Mouse (Mus musculus) forebrain, embryonic 11.5 days (tissue): Measurements from ENCODE around the gene Ryr2. TPM values are rescaled to one million over a fixed set of nuclear protein-coding genes. Genes with fewer than 3 reads are reported as not detected.
"Not testable (repeated sequence)": the region's sequence is repeated elsewhere in the genome, so short reads cannot be mapped to it uniquely, and the experiment has no call there.

Source experiments
- ATAC-seq: fragments of 200-750 bp; cut with Nextera tagmentation; replicated peaks from 2 replicates; pipeline ENCODE4 v1.8.0; 2017; ENCODE audit warnings: moderate TSS enrichment; ENCODE audit not compliant: low FRiP score
- DNase-seq: peaks from one replicate; pipeline ENCODE4 v3.0.0-alpha.2; 2017; ENCODE audit warnings: low spot score
- H3K27ac ChIP-seq: fragments of 300-500 bp; sonication (generic); 2 replicates; pipeline ENCODE4 v1.5.1; 2014; ENCODE audit warnings: low read depth, low read length
- H3K27me3 ChIP-seq: fragments of 300-500 bp; sonication (generic); 2 replicates; pipeline ENCODE4 v1.6.1; 2014; ENCODE audit warnings: mild to moderate bottlenecking, low read length, mixed read lengths; ENCODE audit not compliant: control insufficient read depth, insufficient read depth
- H3K36me3 ChIP-seq: fragments of 300-500 bp; sonication (generic); 2 replicates; pipeline ENCODE4 v1.6.1; 2014; ENCODE audit warnings: mild to moderate bottlenecking, low read length, moderate library complexity, mixed read lengths; ENCODE audit not compliant: control insufficient read depth, insufficient read depth
- H3K4me1 ChIP-seq: fragments of 300-500 bp; sonication (generic); replicated peaks from 2 replicates; pipeline ENCODE4 v1.6.1; 2014; ENCODE audit warnings: low read length, mixed read lengths; ENCODE audit not compliant: control insufficient read depth, insufficient read depth
- H3K4me2 ChIP-seq: fragments of 300-500 bp; sonication (generic); 2 replicates; pipeline ENCODE4 v1.6.1; 2014; ENCODE audit warnings: low read depth, mild to moderate bottlenecking, low read length, moderate library complexity, mixed read lengths; ENCODE audit not compliant: severe bottlenecking
- H3K4me3 ChIP-seq: fragments of 300-500 bp; sonication (generic); 2 replicates; pipeline ENCODE4 v1.5.1; 2014; ENCODE audit warnings: low read depth, low read length
- H3K9ac ChIP-seq: fragments of 300-500 bp; sonication (generic); 2 replicates; pipeline ENCODE4 v1.6.1; 2014; ENCODE audit warnings: low read length
- H3K9me3 ChIP-seq: fragments of 300-500 bp; sonication (generic); 2 replicates; pipeline ENCODE4 v1.6.1; 2016; ENCODE audit warnings: low read length, mixed read lengths; ENCODE audit not compliant: control insufficient read depth
- WGBS: fragments of 180-500 bp; shearing (Covaris S2); extraction: QIAGEN DNeasy Blood & Tissue Kit; methylation state at CpG from one replicate; pipeline ENCODE4 v1.1.7; 2014; 5-methylcytosine and 5-hydroxymethylcytosine counted together
- polyA plus RNA-seq: library from polyadenylated mRNA; unstranded; fragments of >200 nt; fragmentation: Nextera tagmentation; extraction: Ambion mirVana; gene quantifications from 2 replicates; pipeline ENCODE4 v1.2.1, GENCODE M21; 2014

Gene Ryr2
- polyA plus RNA-seq, result 0.48 and 0.51 TPM in 2 replicates

DNA sequence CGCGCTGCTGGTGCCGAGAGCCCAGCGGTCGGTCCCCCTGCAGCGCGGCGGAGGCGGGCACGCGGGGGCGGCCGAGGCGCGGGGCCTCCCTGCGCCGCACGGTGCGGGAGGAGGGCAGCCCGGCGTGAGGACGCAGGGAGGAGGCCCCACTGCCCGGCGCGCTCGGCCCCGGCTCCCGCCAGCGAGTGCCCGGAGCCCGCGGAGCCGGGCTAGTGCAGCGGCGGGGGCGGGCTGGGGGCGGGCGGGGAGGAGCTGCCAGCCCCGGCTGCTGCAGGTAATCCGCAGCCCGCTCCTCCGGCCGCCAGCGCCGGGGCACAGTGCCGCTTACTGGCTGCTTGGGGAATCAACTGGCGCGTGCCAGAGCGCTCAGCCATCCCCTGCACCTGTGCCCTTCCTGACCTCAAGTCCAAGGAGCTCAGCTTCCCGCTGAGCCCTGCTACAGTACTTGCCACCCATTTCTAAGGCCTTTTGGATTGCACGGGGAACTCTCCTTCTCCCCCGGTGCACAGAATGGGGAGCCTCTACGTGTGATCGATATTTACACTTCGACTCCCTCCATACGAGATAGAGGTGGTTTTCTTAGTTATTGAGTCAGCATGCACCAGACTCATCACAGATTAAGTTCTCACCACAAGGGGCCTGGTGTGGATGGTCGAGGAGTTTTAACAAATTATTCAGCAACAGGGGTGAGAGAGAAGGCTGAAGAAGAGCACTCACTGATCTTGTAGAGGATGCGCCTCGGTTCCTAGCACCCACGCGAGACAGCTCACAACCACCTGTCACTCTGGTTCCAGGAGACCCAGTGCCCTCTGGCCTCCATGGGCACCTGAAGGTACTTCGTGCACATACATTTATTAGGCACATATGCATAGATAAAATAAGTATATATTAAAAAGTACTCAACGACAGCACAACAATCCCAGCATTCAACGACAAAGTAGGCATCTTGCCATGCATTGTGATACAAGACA, at the start of gene Ryr2:
Gene Ryr2 (minus strand): TSS at position 284 of the 971 bp plus-strand sequence.
- Histone ChIP-seq H3K4me2 (peak within 1 kb of the TSS; percentile 99), H3K4me3 (peak within 1 kb of the TSS; percentile 62), H3K36me3 (no peaks in the 10 kb centered on the region), H3K9ac (peak within 1 kb of the TSS; percentile 63), H3K27ac (no peak within 1 kb of the TSS), H3K27me3 (peaks cover 24% of the 10 kb centered on the region), H3K4me1 (peaks cover 6% of the 10 kb centered on the region; the same call in 1 of the 2 replicates), H3K9me3 (no peaks in the 10 kb centered on the region)
- 9% methylated on average over 48 of the region's 64 CpGs for WGBS
- peak; percentile 88 for DNase-seq
- peak; percentile 92 for ATAC-seq

GRCm38 (mm10) chr13:12153922-12154321, 47.2 kb upstream of the Ryr2 start:
- WGBS, result 79% methylated on average over 11 of the region's 11 CpGs
- ATAC-seq (no peak; the same call in 1 of the 2 replicates), DNase-seq (no peak)
- Histone ChIP-seq H3K4me3 (no peak overlapping the region), H3K4me2 (no peak overlapping the region), H3K27ac (no peak overlapping the region), H3K36me3 (no peaks in the 10 kb centered on the region), H3K27me3 (no peaks in the 10 kb centered on the region), H3K9ac (no peak overlapping the region), H3K9me3 (no peaks in the 10 kb centered on the region), H3K4me1 (no peaks in the 10 kb centered on the region)

- Histone ChIP-seq H3K4me3 (no peak overlapping the region), H3K9me3 (no peaks in the 10 kb centered on the region), H3K9ac (no peak overlapping the region), H3K27me3 (no peaks in the 10 kb centered on the region), H3K27ac (no peak overlapping the region), H3K36me3 (no peaks in the 10 kb centered on the region), H3K4me2 (no peak overlapping the region), H3K4me1 (no peaks in the 10 kb centered on the region)
- ATAC-seq, result no peak
- DNase-seq, result no peak
- whole genome bisulfite sequencing, result 80% methylated on average over 6 of the region's 6 CpGs
These were observed 40.3 kb upstream of the Ryr2 start for GRCm38 (mm10) chr13:12146918-12147507.

- Histone ChIP-seq H3K27ac (no peak overlapping the region), H3K27me3 (no peaks in the 10 kb centered on the region), H3K4me2 (no peak overlapping the region), H3K9ac (no peak overlapping the region), H3K9me3 (no peaks in the 10 kb centered on the region), H3K36me3 (no peaks in the 10 kb centered on the region), H3K4me3 (no peak overlapping the region), H3K4me1 (no peaks in the 10 kb centered on the region)
- no peak for ATAC-seq
- WGBS, result 93% methylated on average over 2 of the region's 2 CpGs
- DNase-seq, result no peak
These were observed 39.7 kb upstream of the Ryr2 start for GRCm38 (mm10) chr13:12146402-12146801.

GRCm38 (mm10) chr13:12143347-12143746, 36.6 kb upstream of the Ryr2 start:
- Histone ChIP-seq H3K4me2 (no peak overlapping the region), H3K9me3 (no peaks in the 10 kb centered on the region), H3K27me3 (no peaks in the 10 kb centered on the region), H3K9ac (no peak overlapping the region), H3K27ac (no peak overlapping the region), H3K36me3 (no peaks in the 10 kb centered on the region), H3K4me1 (no peaks in the 10 kb centered on the region), H3K4me3 (no peak overlapping the region)
- no peak for ATAC-seq
- DNase-seq, result no peak
- whole genome bisulfite sequencing, result 94% methylated on average over 5 of the region's 5 CpGs

DNA sequence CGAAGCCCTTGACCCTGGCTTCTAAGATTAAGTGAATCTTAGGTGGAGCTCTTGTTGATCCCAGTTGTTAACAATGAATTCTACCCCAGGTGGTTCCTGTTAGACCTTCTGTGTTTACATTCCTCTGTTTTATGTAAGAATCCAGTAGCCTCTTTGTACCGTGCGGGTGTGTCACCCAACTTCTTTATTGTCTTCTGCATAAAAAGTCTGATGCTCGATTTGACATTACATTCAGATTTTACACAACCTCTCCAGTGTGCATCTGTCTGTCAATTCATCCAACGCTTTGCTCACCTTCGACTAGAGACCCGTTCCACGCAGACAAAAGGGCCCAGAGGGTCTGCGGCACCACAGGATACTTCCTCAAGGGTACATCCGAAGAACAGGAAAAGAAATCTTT, 29.7 kb upstream of the Ryr2 start:
- H3K36me3 ChIP-seq, H3K9ac ChIP-seq, H3K27me3 ChIP-seq, H3K9me3 ChIP-seq, ATAC-seq, H3K4me3 ChIP-seq, H3K4me2 ChIP-seq, H3K4me1 ChIP-seq, H3K27ac ChIP-seq, DNase-seq: not testable (repeated sequence)
- WGBS, result 91% methylated on average over 10 of the region's 10 CpGs

DNA sequence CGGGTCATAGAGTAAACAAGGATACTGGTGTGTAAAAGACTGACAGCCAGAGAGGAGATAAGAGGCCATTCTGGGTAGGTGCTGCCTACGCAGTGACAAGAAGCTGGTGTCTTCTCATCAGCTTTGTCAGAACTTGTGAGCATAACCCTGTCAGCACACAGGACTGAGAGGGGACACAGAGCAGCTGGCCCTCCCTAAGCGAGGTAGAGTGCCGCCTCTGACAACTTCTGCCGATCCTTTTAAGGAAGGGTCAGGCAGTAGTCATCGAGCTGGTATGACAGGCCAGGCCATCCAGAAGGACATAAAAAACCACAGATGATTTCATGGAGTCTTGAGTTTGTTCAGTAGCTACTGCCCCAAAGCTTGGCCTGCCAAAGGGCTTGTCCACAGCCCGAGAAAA, 26.8 kb upstream of the Ryr2 start:
- H3K27ac ChIP-seq, result no peak overlapping the region
- 92% methylated on average over 7 of the region's 7 CpGs for WGBS

DNA sequence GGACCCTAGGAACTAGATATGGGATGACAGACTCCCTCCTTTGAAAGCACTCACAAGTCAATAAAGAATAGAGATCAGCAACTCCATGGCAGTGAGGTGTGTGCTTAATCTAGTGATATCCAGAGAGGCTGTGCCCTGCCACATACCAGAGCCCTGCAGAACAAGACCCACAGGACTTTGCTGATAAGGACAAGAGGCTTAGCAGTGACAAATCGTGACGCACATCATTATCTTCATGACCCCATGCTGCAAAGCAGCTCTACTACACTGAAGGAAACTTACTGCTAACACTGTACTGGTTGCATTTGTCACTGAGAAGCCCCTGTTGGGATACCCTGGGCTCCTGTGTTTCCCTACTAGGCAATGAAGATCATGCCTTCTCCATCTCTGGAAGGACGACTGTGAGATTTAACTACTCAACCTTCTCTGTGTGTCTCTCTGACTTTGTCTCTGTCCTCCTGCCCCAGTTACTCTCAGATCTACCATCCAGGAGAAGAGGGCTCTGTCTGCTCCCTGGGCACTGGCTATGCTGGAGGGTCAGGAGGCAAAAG, 25.5 kb upstream of the Ryr2 start:
- ATAC-seq, result no peak
- WGBS, result 87% methylated on average over 3 of the region's 3 CpGs
- no peak overlapping the region for H3K4me3 ChIP-seq
- no peaks in the 10 kb centered on the region for H3K9me3 ChIP-seq
- no peak overlapping the region for H3K9ac ChIP-seq
- no peaks in the 10 kb centered on the region for H3K36me3 ChIP-seq
- no peak for DNase-seq
- H3K4me2 ChIP-seq, result no peak overlapping the region
- H3K27me3 ChIP-seq, result no peaks in the 10 kb centered on the region
- no peak overlapping the region for H3K27ac ChIP-seq
- H3K4me1 ChIP-seq, result no peaks in the 10 kb centered on the region

More for the DNA sequence above, 26.8 kb upstream of the Ryr2 start:
- Histone ChIP-seq H3K36me3 (no peaks in the 10 kb centered on the region), H3K27me3 (no peaks in the 10 kb centered on the region), H3K9ac (no peak overlapping the region), H3K4me1 (no peaks in the 10 kb centered on the region), H3K4me2 (no peak overlapping the region), H3K4me3 (no peak overlapping the region), H3K9me3 (no peaks in the 10 kb centered on the region)
- DNase-seq (no peak), ATAC-seq (no peak)
